Mouse (Mus musculus) urinary bladder, postnatal 25 days (tissue): ENCODE measurements around the gene Foxc1.
A peak's percentile ranks its signal among the peaks of the same experiment; 100 is the strongest.

ENCODE experiments used
- DNase-seq: peaks from one replicate; pipeline ENCODE4 v3.0.0; 2022; ENCODE audit warnings: low spot score

Foxc1 gene

DNA sequence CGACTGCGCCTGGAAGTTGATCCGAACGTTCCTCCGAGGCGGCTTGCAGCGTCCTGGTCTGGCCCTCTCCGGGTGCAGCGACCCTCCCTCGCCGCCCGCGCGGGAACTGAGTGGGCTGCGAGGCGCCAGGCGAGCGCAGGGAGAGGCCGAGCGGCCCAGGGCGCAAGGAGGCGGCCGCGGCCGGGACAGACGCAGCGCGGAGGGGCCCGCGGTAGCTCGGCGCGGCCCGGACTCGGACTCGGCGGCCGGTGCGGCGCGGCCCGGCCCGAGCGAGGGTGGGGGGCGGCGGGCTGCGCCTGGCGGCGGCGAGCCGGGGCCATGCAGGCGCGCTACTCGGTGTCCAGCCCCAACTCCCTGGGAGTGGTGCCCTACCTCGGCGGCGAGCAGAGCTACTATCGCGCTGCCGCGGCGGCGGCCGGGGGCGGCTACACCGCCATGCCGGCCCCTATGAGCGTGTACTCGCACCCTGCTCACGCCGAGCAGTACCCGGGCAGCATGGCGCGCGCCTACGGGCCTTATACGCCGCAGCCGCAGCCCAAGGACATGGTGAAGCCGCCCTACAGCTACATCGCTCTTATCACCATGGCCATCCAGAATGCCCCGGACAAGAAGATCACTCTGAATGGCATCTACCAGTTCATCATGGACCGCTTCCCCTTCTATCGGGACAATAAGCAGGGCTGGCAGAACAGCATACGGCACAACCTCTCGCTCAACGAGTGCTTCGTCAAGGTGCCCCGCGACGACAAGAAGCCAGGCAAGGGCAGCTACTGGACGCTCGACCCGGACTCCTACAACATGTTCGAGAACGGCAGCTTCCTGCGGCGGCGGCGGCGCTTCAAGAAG lies 680 bp downstream of the Foxc1 start:
- DNase-seq: peak; percentile 43

DNA sequence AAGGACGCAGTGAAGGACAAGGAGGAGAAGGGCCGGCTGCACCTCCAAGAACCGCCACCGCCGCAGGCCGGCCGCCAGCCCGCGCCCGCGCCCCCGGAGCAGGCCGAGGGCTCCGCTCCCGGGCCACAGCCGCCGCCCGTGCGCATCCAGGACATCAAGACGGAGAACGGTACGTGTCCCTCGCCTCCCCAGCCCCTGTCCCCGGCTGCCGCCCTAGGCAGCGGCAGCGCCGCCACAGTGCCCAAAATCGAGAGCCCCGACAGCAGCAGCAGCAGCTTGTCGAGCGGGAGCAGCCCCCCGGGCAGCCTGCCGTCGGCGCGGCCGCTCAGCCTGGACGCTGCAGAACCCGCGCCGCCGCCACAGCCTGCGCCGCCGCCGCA lies 1.3 kb downstream of the Foxc1 start:
- peak; percentile 48 for DNase-seq

DNA sequence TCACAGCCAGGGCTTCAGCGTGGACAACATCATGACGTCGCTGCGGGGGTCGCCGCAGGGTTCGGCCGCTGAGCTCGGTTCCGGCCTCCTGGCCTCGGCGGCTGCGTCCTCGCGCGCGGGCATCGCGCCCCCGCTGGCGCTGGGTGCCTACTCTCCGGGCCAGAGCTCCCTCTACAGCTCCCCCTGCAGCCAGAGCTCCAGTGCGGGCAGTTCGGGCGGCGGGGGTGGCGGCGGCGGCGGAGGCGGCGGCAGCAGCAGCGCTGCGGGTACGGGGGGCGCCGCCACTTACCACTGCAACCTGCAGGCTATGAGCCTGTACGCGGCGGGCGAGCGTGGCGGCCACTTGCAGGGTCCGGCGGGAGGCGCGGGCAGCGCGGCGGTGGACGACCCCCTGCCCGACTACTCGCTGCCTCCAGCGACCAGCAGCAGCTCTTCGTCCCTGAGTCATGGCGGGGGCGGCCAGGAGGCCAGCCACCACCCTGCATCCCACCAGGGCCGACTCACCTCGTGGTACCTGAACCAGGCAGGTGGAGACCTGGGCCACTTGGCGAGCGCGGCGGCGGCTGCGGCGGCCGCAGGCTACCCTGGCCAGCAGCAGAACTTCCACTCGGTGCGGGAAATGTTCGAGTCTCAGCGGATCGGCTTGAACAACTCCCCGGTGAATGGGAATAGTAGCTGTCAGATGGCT lies 1.8 kb downstream of the Foxc1 start:
- DNase-seq: peak; percentile 35

DNA sequence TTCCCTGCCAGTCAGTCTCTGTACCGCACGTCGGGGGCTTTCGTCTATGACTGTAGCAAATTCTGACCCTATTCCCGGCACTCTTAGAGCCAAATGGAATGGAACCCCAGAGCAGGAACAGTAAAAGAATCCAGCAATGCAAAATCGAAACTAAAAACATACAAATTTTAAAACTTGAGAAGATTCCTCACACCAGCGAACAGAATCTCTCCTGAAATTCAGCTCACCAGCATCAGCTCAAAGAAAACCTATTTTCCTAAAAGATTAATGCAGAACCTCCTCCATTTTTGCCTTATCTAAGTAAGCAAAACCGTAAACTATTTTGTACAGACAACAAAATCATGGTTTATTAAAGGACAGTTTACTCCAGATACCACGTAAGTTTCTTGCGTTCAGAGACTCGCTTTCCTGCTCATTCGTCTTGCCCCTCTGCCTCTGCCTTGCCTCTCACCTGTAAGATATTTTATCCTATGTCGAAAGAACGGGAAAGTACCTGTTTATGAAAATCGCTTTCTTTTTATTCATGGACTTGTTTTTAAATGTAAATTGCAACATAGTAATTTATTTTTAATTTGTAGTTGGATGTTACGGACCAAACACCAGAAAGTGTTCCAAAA lies 2.5 kb downstream of the Foxc1 start:
- DNase-seq: no peak

DNA sequence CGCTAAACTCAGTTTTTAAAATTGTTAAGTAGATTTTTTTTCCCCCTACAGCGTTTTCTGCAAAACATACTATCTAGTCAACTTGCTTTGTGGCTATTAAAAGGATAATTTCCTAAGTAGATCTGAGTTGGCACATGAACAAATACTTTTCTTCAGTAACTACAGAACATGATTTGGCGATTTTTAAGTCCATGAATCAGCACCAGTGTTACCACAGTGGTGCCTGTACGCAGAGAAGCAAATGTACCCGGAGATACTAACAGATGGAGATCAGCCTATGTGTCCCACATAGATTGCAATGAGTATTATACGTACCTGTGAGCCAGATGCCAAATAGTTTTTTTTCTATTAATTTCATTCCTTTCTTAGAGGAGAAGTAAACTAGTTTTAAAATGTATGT lies 3.3 kb downstream of the Foxc1 start:
- DNase-seq: no peak

DNA sequence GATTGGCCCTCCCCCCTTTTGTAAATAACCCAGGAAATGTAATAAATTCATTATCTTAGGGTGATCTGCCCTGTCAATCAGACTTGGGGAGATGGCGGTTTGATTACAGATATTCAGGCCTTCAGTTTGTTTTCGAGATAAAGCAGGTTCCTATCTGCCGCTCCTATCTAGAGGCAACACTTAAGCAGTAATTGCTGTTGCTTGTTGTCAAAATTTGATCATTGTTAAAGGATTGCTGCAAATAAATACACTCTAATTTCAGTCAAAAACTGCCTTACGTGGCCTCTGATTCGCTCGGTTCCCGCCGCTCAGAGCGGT lies 3.9 kb downstream of the Foxc1 start:
- no peak for DNase-seq

DNA sequence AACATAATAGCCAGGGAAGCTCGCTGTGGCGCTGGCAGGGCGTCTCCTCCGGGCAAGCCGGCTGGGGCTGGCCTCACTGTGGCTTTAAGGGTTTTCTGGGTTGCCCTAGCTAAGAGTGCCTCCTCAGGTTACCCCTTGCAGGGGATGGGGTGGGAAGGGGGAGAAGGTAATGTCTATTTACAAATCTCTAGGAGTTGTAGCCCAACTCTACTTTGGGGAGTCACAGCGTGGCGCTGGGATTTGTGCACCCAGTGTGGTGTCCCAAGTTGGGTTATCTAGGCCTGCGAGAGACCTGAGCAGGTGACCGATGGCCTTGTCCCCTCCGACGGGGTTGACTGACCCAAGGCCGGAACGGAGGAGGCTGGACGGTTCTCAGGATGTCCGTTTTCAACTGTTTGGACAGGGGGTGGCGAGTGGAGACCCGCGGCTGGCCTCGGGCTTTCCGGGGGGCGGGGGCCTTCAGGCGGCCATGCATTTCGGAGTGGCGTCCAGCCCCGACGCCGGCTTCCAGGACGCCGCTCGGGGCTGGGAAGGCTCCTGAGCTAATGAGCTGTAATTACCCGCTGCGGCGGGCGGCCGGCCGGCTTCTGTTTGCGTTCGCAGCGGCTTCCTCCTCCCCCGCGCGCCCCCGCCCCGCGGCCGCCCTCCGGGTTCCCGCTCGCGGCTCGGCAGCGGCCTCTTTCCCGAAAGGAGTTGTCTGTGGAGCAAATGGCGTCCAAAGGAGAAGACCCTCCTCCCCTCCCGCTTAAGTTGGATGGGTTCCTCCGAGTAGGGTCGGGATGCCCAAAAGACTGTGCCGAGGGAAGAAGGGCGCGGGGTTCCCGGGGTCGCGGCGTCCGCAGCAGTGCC lies 4.5 kb downstream of the Foxc1 start:
- peak; percentile 44 for DNase-seq

DNA sequence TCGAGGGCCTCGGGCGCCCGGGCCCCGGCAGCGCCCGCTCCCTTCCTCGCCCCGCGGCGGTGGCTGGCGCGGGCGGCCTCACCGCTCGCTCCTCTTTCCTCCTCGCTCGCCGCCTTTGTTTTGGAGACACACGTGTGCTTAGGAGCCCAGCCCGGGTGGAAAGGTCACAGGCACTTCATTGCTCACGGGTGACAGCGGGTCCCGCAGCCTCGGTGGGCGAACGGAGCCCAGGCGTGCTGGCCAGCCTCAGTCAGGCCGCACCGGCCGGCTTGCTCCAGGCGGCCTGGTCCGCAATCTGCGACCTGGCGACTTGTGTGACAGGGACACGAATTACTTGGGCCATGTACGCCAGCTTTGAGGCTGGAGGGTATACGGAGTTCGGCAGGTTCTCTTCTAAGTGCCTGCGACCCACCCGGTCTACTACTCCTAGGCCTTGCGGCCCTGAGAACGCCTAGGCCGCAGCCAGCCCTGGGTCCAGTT lies 5.1 kb downstream of the Foxc1 start:
- no peak for DNase-seq

DNA sequence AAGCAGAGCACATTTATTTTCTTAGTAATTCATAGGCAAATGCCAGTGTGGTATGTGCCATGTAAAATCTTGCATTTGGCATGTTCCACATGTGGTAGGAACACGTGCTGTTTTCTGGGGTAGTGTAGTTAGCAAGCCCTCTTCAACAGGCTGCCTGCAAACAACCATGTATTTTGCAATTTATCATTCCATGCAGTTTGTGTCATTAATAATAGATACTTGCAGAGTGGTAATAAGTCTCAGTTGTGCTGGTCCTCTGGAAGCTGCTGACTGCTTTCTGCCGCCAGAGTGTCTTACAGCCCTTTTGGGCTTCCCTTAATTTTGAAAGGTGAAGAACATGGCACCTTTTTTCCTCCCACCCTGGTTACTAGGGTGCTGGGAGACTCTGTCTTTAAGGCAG lies 6.3 kb downstream of the Foxc1 start:
- no peak for DNase-seq

DNA sequence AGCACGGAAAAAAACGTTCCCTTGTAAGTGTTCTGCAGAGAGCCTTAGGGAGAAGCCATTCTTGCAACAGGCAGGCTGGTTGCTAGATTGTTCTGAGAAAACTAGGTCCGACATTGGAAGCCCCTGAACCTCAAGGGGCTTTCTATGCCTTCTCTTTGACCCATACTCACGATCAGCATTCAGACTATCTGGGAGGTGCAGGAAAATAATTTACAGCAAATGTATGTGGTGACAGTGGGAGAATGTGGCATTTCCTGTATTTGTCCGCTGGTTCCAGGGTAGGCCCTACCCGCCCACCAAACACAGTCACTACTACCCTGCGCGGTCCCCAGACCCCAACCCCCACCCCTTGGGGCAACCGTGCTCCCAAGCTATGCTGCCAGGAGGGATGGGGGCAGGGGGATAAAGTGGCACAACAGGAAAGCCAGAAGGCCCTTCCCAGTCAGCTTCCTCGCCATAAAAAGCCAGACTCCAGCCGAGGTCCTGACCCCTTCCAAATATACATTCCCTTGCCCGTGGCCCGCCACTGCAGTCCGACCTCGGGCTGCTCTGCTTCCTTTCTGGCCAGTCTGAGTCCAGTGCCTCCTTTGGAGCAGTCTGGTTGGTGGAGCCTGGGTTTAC lies 9.1 kb downstream of the Foxc1 start:
- DNase-seq: no peak

DNA sequence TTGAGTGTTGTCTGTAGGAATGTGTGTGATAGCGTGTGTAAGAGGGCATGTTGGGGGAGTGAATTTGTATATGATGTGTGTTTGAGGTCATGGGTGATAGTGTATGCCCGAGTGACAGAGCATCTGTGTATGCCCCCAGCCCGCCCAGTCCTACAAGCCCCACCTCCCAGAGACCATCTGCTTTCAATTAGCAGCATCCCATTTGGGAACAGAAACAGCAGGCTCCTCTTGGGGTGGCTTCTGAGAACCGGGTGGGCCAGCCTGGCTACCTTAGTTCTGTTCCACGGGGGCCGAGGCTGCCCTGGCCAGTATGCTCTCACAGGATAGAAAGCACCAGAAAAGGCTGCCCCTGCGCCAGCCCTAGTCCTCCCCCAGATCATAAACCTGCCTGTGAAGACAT lies 11.9 kb downstream of the Foxc1 start:
- no peak for DNase-seq

DNA sequence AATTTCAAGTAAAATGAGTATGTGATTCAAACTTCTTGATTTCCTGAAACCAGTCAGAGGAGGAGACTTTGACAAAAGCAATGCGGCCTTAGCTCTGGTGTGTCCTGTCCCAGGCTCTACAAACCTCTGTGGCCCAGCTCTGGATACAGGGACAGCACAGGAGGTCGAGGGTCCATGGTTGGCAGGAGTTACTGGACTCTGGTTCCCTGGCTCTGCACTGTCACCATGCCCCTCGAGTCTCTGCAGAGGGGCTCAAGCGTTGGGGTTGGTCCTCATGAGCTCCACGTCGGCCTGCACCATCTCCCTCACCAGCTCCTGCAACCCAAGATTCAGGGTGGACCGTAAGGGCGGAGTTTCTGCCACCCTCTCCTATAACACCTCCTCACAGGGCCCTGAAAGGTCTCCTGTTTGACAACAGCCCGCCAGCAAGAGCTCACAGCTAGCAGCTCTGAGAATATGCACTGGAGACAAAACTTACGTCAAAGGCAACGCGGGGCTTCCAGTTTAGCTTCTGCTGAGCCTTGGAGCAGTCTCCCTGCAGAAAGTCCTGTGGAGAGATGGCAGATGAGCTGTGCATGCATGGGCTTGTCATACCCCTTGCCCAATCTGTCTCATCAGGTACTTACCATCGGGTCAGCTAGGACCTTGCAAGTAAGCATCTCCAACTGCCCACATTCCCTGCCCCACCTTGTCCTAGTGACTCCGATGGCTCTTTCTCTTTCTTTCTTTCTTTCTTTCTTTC lies 13.4 kb downstream of the Foxc1 start:
- DNase-seq: no peak

DNA sequence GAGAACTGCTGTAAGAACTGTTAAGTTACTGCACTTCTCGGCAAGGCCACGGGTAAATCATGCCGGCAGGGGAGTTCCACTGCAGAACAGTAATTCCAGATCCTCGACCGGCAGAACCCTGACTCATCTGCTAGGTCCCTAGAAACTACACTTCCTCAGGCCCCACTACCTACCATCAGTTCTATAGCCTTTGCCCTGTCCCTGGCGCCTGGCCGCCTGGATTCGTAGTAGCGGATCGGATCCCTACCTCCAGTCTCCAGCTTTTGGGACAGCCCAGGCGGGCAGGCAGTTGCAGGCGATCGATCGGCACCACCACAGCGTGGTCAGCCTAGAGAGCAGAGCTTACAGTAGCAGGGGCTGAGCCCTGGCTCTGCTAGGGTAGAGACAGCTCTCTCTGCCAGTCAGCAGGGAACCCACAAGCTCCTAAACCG lies 14.2 kb downstream of the Foxc1 start:
- DNase-seq: peak; percentile 31

DNA sequence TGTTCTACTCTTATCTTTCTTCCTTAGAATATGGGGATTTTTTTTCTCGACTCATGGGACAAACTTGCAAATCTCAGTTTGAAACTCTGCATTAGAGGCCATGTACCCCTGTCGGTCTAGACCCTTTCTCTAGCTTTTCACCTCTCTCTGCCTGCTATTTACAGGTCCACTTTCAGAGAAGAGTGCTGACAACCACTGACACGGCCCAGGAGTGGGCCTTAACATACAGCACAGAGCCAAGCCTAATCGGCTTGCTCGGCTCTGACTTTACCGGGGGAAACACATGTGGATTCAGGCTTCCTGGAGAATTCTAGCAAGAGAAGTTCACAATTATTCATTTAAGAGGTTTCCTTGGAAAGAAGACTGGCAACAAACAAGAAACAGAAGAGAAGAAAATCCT lies 14.6 kb downstream of the Foxc1 start:
- DNase-seq: no peak

DNA sequence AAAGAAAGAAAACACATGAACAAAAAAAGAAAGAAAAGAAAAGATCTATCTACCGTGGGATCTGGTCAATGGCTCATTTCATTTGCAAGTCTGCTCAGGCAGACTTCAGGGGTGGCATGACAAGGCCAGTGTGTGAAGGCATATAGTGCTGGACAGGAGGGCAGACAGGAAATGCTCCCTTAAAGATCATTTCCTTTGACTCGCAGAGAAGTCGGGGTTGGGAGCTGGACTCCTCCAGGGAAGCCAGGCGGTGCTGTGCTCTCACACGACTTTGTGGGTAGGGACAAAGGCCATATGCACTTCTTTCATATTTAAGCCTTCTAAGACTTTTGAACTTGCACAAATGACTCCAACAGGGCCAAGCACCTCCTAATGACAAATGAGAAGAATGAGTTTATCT lies 16.9 kb downstream of the Foxc1 start:
- no peak for DNase-seq

DNA sequence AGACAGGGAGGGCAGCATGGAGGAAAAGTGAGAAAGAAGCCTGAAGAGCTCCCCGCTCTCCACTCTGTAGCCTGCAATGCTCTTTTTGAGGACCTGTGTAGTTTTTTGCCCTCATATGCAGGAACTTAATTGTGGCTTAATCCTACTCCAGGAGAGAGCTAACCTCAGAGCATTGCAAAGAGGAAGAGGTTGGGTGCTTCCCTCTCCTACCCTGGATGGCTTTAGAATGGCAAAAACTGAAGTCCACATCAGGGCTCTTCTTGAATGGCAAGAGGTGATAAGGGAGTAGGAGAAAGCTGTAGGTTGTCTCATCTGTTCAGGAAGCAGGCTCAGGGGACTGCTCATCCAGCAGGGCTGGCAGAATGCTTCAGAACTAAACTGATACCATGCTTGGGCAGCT lies 18.7 kb downstream of the Foxc1 start:
- no peak for DNase-seq

DNA sequence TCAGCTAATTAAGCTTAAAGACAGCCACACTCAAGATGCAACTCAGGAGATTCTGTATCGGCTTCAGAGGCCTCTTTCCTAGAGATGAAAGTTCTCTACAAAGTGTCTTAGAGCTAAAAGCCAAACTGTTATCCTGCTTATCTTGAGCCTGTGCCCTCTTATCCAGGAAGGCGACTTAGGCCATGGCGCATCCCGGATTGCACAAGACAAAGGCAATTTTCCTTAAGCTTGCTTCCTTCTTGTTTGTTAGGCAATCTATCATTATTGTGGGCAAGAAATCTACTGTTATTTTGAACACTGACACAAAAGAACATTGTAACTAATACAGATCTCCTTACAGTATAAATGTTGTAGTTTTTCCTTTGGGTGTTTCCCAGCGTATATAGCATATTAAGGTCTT lies 20.7 kb downstream of the Foxc1 start:
- DNase-seq: no peak

DNA sequence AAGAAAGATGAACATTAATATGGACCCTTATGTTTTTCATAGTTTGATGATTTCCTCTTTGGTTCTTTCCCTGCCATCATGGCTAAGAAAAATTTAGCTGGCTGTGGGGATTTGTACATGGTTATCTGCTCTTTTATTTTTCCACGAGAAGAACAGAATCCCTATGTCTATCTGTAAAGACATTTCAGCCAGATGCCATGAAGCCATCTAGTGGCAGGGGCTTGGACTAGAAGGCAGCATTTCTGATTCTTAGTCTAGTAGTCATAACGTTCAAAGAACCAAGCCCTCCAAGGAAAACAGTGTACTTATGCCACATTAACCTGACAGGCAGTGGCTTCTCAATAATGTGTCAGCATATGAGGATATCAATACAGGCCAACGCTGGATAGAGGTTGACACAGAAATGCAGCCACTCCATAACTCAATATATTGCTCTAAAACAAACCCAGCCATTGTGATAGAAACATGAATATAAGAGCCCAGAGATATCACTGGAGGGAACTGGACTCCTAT lies 21.4 kb downstream of the Foxc1 start:
- DNase-seq: no peak

DNA sequence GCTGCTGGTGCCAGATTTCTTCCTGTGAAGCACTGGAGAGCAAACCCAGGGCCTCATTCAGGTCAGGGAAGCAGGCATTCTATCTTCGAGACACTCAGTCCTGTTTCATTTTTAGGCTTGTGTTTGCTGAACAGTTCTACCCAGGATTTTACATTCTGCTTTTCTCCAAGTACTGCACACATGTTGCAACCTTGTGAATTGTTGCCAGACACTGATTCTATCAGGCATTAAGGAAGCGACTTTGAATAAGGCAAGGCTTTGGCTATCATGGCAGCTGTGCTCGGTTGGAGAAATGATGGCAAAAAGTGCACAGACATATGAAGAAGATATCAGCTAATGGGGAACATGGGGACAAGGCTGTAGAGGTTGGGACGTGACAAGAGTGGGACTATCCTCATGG lies 22.0 kb downstream of the Foxc1 start:
- DNase-seq: no peak

DNA sequence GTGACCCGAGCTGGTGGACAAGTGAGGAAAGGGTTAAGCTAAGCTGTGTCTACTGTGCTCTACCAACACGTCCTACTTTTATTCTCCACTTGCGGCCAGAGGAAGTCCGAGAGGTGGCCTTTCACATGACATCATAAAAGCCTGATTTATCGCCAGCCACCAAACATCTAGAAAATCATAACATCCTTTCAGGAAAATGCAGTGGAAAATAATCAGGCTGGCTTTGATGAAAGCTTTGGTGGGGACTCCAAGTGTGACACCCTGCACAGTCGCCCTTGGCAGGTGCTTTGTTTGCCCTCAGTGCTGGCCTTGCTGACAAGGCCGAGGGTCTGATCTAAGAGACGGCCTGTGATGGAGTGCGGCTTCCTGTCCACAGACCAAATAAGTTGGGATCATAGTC lies 23.9 kb downstream of the Foxc1 start:
- no peak for DNase-seq

DNA sequence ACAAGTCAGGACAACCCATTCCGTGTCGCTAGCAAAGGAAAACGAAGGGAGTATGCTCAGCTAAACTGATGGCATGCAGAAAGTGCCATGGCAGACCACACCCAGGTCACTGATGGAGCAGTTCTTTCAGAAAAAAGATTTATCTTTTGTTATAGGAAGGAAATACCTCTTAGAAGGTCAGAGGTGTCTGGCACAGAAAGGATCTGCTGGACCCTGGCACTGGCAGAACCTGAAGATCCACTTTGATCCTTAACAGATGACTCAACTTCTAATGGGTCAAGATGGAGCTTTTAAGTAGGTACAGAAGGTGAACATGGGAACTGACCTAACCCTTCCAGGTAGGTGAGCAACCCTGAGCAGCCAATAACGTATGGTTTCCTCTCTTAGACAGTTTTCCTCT lies 29.4 kb downstream of the Foxc1 start:
- DNase-seq: no peak
